Mouse (Mus musculus) thymus, postnatal 25 days (tissue): ENCODE data around the gene Lrrc74a.

Source experiments
- DNase-seq: peaks from one replicate; pipeline ENCODE4 v3.0.0; 2022

Gene Lrrc74a

GRCm38 (mm10) chr12:86719961-86720639 is 14.1 kb upstream of the Lrrc74a start:
- DNase-seq = no peak

- no peak for DNase-seq
Measured at GRCm38 (mm10) chr12:86721453-86721852, 12.7 kb upstream of the Lrrc74a start.

GRCm38 (mm10) chr12:86724300-86724699 is 9.9 kb upstream of the Lrrc74a start:
- DNase-seq = no peak

- DNase-seq = no peak
Measured at GRCm38 (mm10) chr12:86725706-86726105, 8.5 kb upstream of the Lrrc74a start.

- DNase-seq = peak; percentile 99
Measured at GRCm38 (mm10) chr12:86726120-86726640, 8.0 kb upstream of the Lrrc74a start, which contains the start of gene Angel1. Gene Angel1, minus strand, starts transcription at chr12:86726460.

GRCm38 (mm10) chr12:86761036-86761435 is 26.9 kb downstream of the Lrrc74a start:
- no peak for DNase-seq

- no peak for DNase-seq
Measured at GRCm38 (mm10) chr12:86764060-86764459, 29.9 kb downstream of the Lrrc74a start.

GRCm38 (mm10) chr12:86766467-86766866 is 32.3 kb downstream of the Lrrc74a start:
- no peak for DNase-seq

- DNase-seq = peak; percentile 37
Measured at GRCm38 (mm10) chr12:86767868-86768631, 33.9 kb downstream of the Lrrc74a start.

- DNase-seq = peak; percentile 88
Measured at GRCm38 (mm10) chr12:86768986-86769580, 34.9 kb downstream of the Lrrc74a start.

- DNase-seq = no peak
Measured at GRCm38 (mm10) chr12:86769819-86770218, 35.6 kb downstream of the Lrrc74a start.

GRCm38 (mm10) chr12:86770261-86770670 is 36.1 kb downstream of the Lrrc74a start:
- no peak for DNase-seq

GRCm38 (mm10) chr12:86770927-86771326 is 36.8 kb downstream of the Lrrc74a start:
- DNase-seq = no peak

- peak; percentile 90 for DNase-seq
Measured at GRCm38 (mm10) chr12:86771823-86772427, 37.8 kb downstream of the Lrrc74a start.

GRCm38 (mm10) chr12:86772551-86772950 is 38.4 kb downstream of the Lrrc74a start:
- no peak for DNase-seq

GRCm38 (mm10) chr12:86775561-86776280 is 41.6 kb downstream of the Lrrc74a start:
- no peak for DNase-seq

GRCm38 (mm10) chr12:86776341-86776860 is 42.2 kb downstream of the Lrrc74a start:
- DNase-seq = no peak

- DNase-seq = no peak
Measured at GRCm38 (mm10) chr12:86778531-86778930, 44.4 kb downstream of the Lrrc74a start.

GRCm38 (mm10) chr12:86779206-86779989 is 45.2 kb downstream of the Lrrc74a start:
- peak; percentile 29 for DNase-seq

GRCm38 (mm10) chr12:86781654-86782202 is 47.6 kb downstream of the Lrrc74a start:
- no peak for DNase-seq
